Mouse (Mus musculus) neural tube, embryonic 15.5 days (tissue): ENCODE results near the gene Dnah7c. TPM values are rescaled to one million over a fixed set of nuclear protein-coding genes. Genes with fewer than 3 reads are reported as not detected.
"Not testable (repeated sequence)": the region's sequence is repeated elsewhere in the genome, so short reads cannot be mapped to it uniquely, and the experiment has no call there.

Source experiments
- ATAC-seq: fragments of 200-750 bp; cut with Nextera tagmentation; 2 replicates; pipeline ENCODE4 v1.8.0; 2017; ENCODE audit warnings: mild to moderate bottlenecking, moderate TSS enrichment, moderate library complexity; ENCODE audit not compliant: low FRiP score
- H3K27ac ChIP-seq: fragments of 300-500 bp; sonication (generic); replicated peaks from 2 replicates; pipeline ENCODE4 v1.5.1; 2015; ENCODE audit warnings: mild to moderate bottlenecking, inconsistent platforms
- H3K27me3 ChIP-seq: fragments of 300-500 bp; sonication (generic); replicated peaks from 2 replicates; pipeline ENCODE4 v1.6.1; 2015; ENCODE audit warnings: inconsistent platforms
- H3K36me3 ChIP-seq: fragments of 300-500 bp; sonication (generic); 2 replicates; pipeline ENCODE4 v1.6.1; 2015; ENCODE audit warnings: inconsistent platforms
- H3K4me1 ChIP-seq: fragments of 300-500 bp; sonication (generic); 2 replicates; pipeline ENCODE4 v1.6.1; 2015; ENCODE audit warnings: inconsistent platforms
- H3K4me2 ChIP-seq: fragments of 300-500 bp; sonication (generic); 2 replicates; pipeline ENCODE4 v1.6.1; 2015; ENCODE audit warnings: inconsistent platforms, mild to moderate bottlenecking, moderate library complexity
- H3K4me3 ChIP-seq: fragments of 300-500 bp; sonication (generic); replicated peaks from 2 replicates; pipeline ENCODE4 v1.5.1; 2015; ENCODE audit warnings: mild to moderate bottlenecking, inconsistent platforms
- H3K9ac ChIP-seq: fragments of 300-500 bp; sonication (generic); replicated peaks from 2 replicates; pipeline ENCODE4 v1.6.1; 2015; ENCODE audit warnings: mild to moderate bottlenecking, inconsistent platforms
- H3K9me3 ChIP-seq: fragments of 300-500 bp; sonication (generic); replicated peaks from 2 replicates; pipeline ENCODE4 v1.6.1; 2016; ENCODE audit warnings: inconsistent platforms
- WGBS: fragments of 180-500 bp; shearing (Covaris S2); methylation state at CpG from one replicate; pipeline ENCODE4 v1.1.7; 2015; ENCODE audit warnings: mixed read lengths; 5-methylcytosine and 5-hydroxymethylcytosine counted together
- polyA plus RNA-seq: library from polyadenylated mRNA; unstranded; fragments of >200 nt; fragmentation: Nextera tagmentation; extraction: Ambion mirVana; gene quantifications from 2 replicates; pipeline ENCODE4 v1.2.1, GENCODE M21; 2015

The Dnah7c gene
- polyA plus RNA-seq, 1 experiment from 2014 or later: 0.19 TPM

DNA sequence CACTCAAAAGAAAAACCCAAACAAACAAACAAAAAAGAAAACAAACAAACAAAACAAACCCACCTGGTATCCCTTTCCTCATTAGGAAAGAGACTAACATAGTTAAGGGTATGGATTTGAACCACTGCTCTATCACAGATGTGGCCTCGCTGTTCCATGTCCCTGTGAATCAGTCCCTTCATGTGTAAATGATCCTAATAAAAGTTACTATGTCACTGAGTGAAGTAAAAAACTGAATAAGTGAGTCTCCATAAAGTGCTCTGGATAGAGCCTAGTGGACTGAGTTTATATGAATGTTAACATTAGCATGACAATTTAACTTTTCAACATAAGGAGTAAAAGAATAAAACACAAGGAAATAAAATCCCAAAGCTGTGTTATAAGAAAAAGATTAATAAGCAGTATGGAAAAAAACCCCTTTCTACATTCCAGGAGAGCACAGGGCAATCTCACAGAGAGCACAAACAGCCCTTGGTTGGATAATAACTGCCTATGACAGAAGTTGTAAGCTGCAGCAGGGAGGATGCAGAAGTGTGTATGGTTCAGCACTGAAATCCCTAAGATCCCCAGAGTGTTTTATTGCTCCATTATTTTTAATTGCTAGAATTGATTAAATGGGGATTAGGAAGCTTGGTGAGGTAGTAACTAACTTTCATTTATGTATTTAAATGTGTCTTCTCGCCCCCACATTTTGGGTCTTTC lies 308.2 kb downstream of the Dnah7c start:
- 0 out of 2 replicates have a peak overlapping the region, but pooled peaks have one; percentile 23 for H3K27ac ChIP-seq
- not testable (repeated sequence) for H3K9me3 ChIP-seq, H3K4me3 ChIP-seq, H3K4me1 ChIP-seq, H3K9ac ChIP-seq, H3K27me3 ChIP-seq, H3K4me2 ChIP-seq, H3K36me3 ChIP-seq
- ATAC-seq: peak; percentile 93
- 46% methylated on average over 2 of the region's 2 CpGs for WGBS

DNA sequence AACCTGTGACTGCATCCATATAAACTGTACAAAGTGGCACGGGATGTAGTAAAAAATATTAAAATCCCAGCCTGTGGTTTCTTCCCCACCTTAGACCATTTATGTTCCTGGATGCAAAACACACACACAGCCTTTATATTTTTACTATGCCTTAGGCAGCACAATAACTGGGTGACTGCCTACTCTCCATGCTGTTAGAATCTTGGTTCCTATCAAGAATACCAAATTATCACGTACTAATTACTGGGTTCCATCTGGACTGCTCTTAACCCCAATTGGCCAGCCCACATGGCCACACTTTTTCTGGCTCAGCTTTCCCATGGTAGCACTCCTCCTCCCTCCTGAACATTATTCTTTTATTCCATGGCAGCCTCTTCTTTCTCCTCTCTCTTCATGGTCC lies 309.1 kb downstream of the Dnah7c start:
- 54% methylated on average over 2 of the region's 2 CpGs for WGBS
- ATAC-seq: peak; percentile 50; the same call in 1 of the 2 replicates
- H3K36me3 ChIP-seq: not testable (repeated sequence)

GRCm38 (mm10) chr1:46764600-46764999 lies 339.2 kb downstream of the Dnah7c start:
- WGBS: 82% methylated on average over 3 of the region's 3 CpGs
- H3K27ac ChIP-seq, H3K4me2 ChIP-seq, H3K9me3 ChIP-seq, H3K4me3 ChIP-seq, ATAC-seq, H3K36me3 ChIP-seq, H3K9ac ChIP-seq, H3K4me1 ChIP-seq, H3K27me3 ChIP-seq: not testable (repeated sequence)

More for the DNA sequence above, 309.1 kb downstream of the Dnah7c start:
- not testable (repeated sequence) for H3K27me3 ChIP-seq, H3K4me3 ChIP-seq, H3K4me1 ChIP-seq, H3K9me3 ChIP-seq, H3K9ac ChIP-seq, H3K4me2 ChIP-seq
- H3K27ac ChIP-seq: peak overlapping the region; percentile 23; the same call in 1 of the 2 replicates

DNA sequence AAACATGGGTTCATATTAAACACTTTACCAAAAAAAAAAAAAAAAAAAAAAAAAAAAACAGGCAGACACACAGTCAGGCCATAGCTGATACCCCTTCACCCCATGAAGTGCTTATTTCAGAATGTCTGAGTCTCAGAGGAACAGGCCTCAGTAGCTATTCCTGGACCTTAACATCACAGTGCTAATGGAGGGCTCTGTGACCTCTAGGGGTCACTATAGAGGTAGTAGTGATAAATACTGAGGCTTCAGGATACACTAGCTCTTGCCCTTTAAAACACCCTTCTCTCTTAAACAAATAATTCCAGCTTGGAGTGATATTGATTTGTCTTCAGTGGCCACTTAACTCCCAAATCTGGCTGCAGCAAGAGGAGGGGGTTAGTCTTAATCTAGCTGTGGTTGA lies 343.9 kb downstream of the Dnah7c start:
- H3K27ac ChIP-seq, ATAC-seq, H3K4me2 ChIP-seq, H3K9me3 ChIP-seq, H3K36me3 ChIP-seq, H3K4me3 ChIP-seq, H3K9ac ChIP-seq, H3K27me3 ChIP-seq, H3K4me1 ChIP-seq: not testable (repeated sequence)

DNA sequence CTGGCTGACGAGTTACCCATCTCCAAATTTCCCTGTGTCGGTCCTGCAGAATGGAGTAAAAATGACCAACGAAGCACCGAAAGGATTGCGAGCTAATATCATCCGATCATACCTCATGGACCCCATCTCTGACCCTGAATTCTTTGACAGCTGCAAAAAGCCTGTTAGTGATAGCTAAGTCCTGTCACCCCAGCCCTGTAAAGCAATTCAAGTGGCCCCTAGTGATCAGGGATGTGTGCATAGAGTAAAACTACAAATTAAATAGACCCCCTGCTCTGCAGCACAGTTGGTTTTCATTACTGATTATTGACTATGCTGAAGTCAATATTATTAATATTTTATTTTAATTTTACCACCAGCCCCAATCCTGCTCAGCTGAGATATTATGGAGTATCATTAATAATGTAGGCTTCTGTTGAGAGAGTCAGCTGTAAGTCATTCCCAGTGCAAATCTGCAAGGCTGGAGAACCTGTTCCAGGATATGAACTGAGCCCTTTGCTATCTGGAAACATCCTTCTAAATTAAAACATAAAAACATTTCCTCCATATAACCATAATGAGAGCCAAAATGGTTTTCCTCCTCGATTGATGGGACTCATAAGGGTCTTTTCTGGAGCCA lies 344.8 kb downstream of the Dnah7c start:
- not testable (repeated sequence) for H3K27ac ChIP-seq, H3K9ac ChIP-seq, H3K4me1 ChIP-seq, H3K4me3 ChIP-seq, H3K36me3 ChIP-seq, H3K9me3 ChIP-seq, H3K27me3 ChIP-seq, H3K4me2 ChIP-seq
- WGBS: 72% methylated on average over 7 of the region's 7 CpGs
- peak; percentile 86 for ATAC-seq

DNA sequence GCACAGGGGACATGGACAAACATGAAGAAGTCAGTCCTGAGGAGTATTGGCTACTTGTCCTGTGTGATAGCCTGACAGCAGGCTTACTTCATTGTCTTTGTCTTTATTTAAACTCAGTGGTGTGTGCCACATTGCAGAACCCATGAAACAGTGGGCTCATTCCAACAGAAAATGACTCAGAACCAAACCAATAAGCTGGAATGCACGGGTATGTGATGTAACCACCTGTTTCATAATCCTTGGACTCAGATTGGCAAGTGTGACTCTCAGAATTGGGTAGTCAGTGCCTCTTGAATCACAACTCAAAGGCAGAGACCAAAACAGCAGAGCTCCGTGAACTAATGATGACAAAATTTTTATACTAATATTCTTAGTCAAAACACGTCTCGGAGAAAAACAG lies 356.8 kb downstream of the Dnah7c start:
- H3K4me3 ChIP-seq, ATAC-seq, H3K9ac ChIP-seq, H3K27me3 ChIP-seq, H3K4me1 ChIP-seq, H3K36me3 ChIP-seq, H3K9me3 ChIP-seq, H3K27ac ChIP-seq, H3K4me2 ChIP-seq: not testable (repeated sequence)
- WGBS: 93% methylated on average over 4 of the region's 4 CpGs

DNA sequence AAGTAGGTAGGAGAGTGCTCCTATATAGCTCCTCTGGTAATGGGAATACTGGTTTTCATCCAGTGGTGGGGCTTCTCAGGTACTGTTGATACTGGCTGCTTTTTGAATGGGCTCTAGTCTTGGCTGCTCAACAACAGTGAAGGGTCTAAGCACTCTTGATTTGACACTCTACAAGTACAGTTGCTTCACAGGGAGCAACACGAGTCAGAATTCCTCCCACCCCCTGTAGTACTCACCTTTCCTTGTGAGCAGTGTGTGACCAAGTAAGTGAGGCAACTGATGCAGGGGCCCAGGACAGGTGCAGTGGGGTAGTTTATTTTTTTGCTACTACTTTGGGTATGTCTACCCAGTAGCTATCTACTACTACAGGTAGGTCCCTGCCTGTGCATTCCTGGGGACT lies 379.7 kb downstream of the Dnah7c start:
- Histone ChIP-seq H3K27ac (no peak overlapping the region), H3K4me1 (no peaks in the 10 kb centered on the region), H3K4me2 (no peak overlapping the region), H3K9ac (no peak overlapping the region), H3K9me3 (no peaks in the 10 kb centered on the region), H3K4me3 (no peak overlapping the region), H3K36me3 (no peaks in the 10 kb centered on the region), H3K27me3 (no peaks in the 10 kb centered on the region)
- WGBS: 85% methylated on average over 1 of the region's 1 CpGs
- no peak for ATAC-seq

DNA sequence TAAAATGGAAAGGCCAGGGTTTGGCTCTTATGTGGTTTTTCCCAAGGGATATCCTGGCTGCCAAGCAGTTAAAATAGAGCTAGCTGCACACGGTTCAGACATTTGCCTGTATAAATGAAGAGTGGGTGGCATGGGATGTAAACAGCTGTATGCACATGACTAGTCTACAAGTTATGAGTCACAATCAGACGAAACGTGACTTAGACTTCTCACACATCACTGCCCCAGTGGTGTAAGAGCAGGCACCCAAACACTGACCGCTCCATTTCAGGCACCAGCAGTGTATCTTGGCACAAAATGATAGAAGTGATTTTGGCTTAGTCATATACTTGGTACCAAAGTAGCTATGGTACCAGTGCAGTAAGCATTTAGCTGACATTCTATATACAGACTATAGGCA lies 383.2 kb downstream of the Dnah7c start:
- not testable (repeated sequence) for H3K27me3 ChIP-seq, H3K27ac ChIP-seq, H3K36me3 ChIP-seq, H3K9ac ChIP-seq, H3K4me1 ChIP-seq, H3K4me2 ChIP-seq, H3K4me3 ChIP-seq, H3K9me3 ChIP-seq, ATAC-seq
- 85% methylated on average over 4 of the region's 4 CpGs for WGBS

DNA sequence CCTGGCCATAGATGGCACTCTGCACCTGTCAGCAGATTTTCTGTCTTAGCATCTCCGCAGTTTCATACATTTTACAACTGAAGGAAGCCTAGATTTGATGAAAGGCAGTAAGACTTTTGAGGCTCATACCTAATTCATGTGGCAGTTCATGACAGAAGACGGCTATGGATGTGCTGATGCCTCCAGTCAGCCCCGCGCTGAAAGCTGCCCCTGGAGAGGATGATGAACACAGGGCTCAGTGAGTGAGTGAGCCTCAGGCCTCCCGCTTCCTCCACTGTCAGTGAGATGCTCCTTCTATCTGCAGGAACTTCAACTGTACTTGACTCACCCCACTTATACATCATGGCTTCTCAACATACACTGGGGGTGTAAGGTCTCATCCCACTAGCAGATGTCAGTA lies 392.5 kb downstream of the Dnah7c start:
- Histone ChIP-seq H3K36me3 (peaks cover 32% of the 10 kb centered on the region), H3K4me3 (no peak overlapping the region), H3K9ac (no peak overlapping the region), H3K4me2 (no peak overlapping the region), H3K27ac (no peak overlapping the region), H3K4me1 (no peaks in the 10 kb centered on the region), H3K9me3 (no peaks in the 10 kb centered on the region), H3K27me3 (no peaks in the 10 kb centered on the region)
- no peak for ATAC-seq
- WGBS: 97% methylated on average over 5 of the region's 5 CpGs

- no peaks in the 10 kb centered on the region for H3K9me3 ChIP-seq
- no peaks in the 10 kb centered on the region for H3K4me1 ChIP-seq
- H3K4me2 ChIP-seq: no peak overlapping the region
- H3K36me3 ChIP-seq: peaks cover 36% of the 10 kb centered on the region
- no peak overlapping the region for H3K27ac ChIP-seq
- no peak for ATAC-seq
- H3K27me3 ChIP-seq: no peaks in the 10 kb centered on the region
- H3K4me3 ChIP-seq: no peak overlapping the region
- WGBS: 89% methylated on average over 4 of the region's 4 CpGs
- no peak overlapping the region for H3K9ac ChIP-seq
These were observed 397.0 kb downstream of the Dnah7c start for GRCm38 (mm10) chr1:46822256-46822972.

DNA sequence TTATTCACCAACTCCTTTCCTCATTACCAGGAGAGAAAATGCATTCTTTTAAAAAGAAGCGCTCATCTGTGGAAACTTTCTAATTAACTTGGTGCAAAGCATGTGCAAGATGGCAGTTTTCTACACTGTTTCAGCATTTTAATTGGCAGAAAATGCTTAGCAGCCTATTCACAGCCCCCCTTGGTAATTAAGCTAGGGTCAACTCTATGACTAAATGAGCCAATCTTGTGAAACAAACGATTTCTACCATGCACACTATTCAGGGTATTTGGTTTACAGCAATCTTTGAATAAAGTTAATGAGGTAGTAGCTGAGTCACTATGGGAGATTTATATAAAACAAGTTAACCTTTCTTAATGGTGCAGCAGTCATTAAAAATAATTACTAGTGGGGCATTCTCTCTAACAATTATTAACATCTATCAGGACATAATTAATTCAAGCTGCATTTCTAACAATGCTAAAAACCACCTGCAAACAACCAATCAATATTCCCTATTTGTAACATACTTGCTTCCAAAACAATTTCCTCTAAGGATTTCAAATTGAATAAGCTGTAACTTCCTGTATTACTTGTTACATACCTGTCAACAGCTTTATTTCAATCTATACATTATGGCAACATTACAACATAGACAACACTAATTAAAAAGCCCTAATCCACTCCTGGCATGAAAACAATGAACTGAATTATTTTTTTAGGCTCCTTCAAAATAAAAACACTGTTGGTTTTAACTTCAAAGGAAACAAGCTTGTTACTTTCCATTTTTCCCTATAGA lies 404.9 kb downstream of the Dnah7c start:
- H3K27me3 ChIP-seq: no peaks in the 10 kb centered on the region
- no peak overlapping the region for H3K9ac ChIP-seq
- ATAC-seq: peak; percentile 86
- no peak overlapping the region for H3K27ac ChIP-seq
- peaks cover 6% of the 10 kb centered on the region; the same call in 1 of the 2 replicates for H3K4me1 ChIP-seq
- no peaks in the 10 kb centered on the region for H3K9me3 ChIP-seq
- H3K36me3 ChIP-seq: peaks cover 10% of the 10 kb centered on the region
- WGBS: 21% methylated on average over 2 of the region's 2 CpGs
- no peak overlapping the region for H3K4me2 ChIP-seq
- H3K4me3 ChIP-seq: no peak overlapping the region
